Mouse (Mus musculus): Measurements from ENCODE around the gene Raver1. TPM values are rescaled to one million over a fixed set of nuclear protein-coding genes. Genes with fewer than 3 reads are reported as not detected.
"Not testable (repeated sequence)": the region's sequence is repeated elsewhere in the genome, so short reads cannot be mapped to it uniquely, and the experiment has no call there.

Raver1 gene
- total RNA-seq, 2 experiments from 2014 or later = 12.9 to 81.1 TPM

- peak; percentile 96 for ATAC-seq (replicated peaks; ENCODE audit: low FRiP score, low TSS enrichment, poor library complexity, severe bottlenecking)
These were observed 40.2 kb downstream of the Raver1 start for GRCm38 (mm10) chr9:21051578-21051977.

DNA sequence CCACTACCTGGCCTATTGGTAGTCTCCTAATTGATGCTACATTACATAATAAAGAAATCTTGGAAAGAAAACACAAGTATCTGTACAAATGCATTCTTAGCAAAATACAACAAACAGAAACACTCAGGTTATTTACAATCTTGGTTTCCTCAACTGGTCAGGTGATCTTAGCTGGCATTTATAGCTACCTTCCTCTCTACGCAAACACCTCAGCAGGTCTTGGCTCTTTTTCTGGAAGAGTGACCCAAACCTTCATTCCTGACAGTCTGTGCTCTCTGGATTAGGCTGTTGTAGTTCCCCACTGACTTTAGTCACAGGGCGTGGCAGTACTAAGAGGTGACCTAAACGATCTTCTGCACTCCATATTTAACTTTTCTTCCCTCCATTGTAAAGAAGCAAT, 46.6 kb downstream of the Raver1 start:
- ATAC-seq (replicated peaks; ENCODE audit: low FRiP score, low TSS enrichment, poor library complexity, severe bottlenecking) = no peak

- not testable (repeated sequence) for ATAC-seq (replicated peaks; ENCODE audit: low FRiP score, low TSS enrichment, poor library complexity, severe bottlenecking)
These were observed 47.0 kb downstream of the Raver1 start for GRCm38 (mm10) chr9:21044785-21045184.

GRCm38 (mm10) chr9:21043563-21043962, 48.2 kb downstream of the Raver1 start:
- ATAC-seq (replicated peaks; ENCODE audit: low FRiP score, low TSS enrichment, poor library complexity, severe bottlenecking) = no peak

DNA sequence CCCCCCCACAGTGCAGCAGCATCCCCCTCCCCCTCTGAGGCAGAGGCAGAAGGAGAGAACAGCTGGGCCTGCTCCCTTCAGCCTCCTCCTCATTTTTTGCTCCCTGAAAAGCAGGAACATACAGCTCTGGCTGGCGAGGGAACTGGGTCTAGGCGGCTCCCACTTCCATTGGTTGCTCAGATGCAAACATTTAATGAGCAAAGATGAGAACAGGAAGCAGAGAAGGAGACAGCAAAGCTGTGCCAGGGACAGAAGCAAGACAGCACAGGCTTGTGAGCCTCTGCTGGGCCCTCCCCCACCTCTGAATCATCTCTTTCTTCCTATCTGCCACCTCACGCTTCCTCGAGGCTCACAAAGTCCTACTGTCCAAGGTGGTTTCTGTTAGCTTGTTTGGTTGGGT, 50.5 kb downstream of the Raver1 start:
- ATAC-seq (replicated peaks; ENCODE audit: low FRiP score, low TSS enrichment, poor library complexity, severe bottlenecking) = no peak

GRCm38 (mm10) chr9:21039779-21040178, 52.0 kb downstream of the Raver1 start:
- ATAC-seq (replicated peaks; ENCODE audit: low FRiP score, low TSS enrichment, poor library complexity, severe bottlenecking) = peak; percentile 60

GRCm38 (mm10) chr9:21037481-21037891, 54.3 kb downstream of the Raver1 start:
- no peak for ATAC-seq (replicated peaks; ENCODE audit: low FRiP score, low TSS enrichment, poor library complexity, severe bottlenecking)

DNA sequence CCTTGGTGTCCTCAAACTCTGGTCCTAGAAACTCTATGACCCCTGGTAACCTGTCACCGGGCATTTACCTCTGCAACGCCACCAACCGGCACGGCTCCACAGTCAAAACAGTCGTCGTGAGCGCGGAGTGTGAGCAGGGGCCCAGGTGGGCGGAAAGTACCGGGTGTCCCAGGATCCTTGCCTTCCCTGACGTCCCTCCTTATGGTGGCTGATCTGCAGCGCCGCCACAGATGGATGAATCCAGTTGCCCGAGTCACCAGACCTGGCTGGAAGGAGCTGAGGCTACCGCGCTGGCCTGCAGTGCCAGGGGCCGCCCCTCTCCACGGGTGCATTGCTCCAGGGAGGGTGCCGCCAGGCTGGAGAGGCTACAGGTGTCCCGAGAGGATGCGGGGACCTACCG, 55.1 kb downstream of the Raver1 start:
- ATAC-seq (replicated peaks; ENCODE audit: low FRiP score, low TSS enrichment, poor library complexity, severe bottlenecking) = no peak

GRCm38 (mm10) chr9:21036161-21036560, 55.6 kb downstream of the Raver1 start:
- no peak for ATAC-seq (replicated peaks; ENCODE audit: low FRiP score, low TSS enrichment, poor library complexity, severe bottlenecking)

- no peak for ATAC-seq (replicated peaks; ENCODE audit: low FRiP score, low TSS enrichment, poor library complexity, severe bottlenecking)
These were observed 56.2 kb downstream of the Raver1 start for GRCm38 (mm10) chr9:21035586-21035985.

DNA sequence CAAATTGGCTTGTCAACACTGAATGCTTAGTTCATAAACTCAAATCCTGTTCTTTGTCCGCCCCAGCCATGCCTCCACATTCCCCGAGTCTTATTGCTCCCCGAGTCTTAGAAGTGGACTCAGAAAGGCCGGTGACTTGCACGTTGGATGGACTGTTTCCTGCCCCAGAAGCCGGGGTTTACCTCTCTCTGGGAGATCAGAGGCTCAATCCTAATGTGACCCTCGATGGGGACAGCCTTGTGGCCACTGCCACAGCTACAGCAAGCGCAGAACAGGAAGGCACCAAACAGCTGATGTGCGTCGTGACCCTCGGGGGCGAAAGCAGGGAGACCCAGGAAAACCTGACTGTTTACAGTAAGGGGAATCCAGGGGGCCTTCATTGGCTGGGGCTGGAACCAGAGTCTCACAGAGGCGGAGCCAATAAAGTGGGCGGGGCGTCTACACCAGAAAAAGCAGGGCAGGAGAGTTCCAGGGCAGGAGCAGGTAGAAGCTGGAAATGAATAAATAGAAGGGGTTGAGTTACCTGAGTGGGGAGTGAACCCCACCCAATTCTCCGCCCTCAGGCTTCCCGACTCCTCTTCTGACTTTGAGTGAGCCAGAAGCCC, 57.2 kb downstream of the Raver1 start:
- ATAC-seq (replicated peaks; ENCODE audit: low FRiP score, low TSS enrichment, poor library complexity, severe bottlenecking) = no peak

DNA sequence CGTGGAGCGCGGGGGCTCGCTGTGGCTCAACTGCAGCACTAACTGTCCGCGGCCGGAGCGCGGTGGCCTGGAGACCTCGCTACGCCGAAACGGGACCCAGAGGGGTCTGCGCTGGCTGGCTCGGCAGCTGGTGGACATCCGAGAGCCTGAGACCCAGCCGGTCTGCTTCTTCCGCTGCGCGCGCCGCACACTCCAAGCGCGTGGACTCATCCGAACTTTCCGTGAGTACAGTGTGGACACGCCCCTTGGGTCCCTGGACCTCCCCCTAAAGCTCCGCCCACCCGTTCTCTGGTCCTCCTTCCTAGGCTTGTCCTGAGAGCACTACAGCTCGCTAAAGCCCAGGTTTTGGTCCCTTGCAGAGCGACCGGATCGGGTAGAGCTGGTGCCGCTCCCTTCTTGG, 58.7 kb downstream of the Raver1 start:
- peak; percentile 46 for ATAC-seq (replicated peaks; ENCODE audit: low FRiP score, low TSS enrichment, poor library complexity, severe bottlenecking)

- ATAC-seq (replicated peaks; ENCODE audit: low FRiP score, low TSS enrichment, poor library complexity, severe bottlenecking) = no peak
These were observed 59.3 kb downstream of the Raver1 start for GRCm38 (mm10) chr9:21032491-21032890.

DNA sequence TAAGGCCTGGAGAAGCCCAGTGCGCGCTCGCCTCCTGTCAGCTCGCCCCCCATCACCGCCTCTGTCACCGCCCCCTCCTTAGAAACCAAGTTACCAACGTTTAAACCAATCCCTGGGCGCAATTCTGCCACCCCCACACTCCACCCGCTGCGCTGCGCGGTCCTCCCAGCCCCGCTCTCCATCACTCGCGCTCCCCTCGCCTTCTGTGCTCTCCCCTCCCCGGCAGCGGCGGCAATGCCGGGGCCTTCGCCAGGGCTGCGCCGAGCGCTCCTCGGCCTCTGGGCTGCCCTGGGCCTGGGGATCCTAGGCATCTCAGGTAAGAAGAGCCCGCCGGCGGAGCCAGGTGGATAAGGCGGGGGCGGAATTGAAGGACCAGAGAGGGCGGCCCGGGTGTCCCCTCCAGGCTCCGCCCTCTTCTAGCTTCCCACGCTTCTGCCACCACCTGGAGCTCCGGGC, 59.9 kb downstream of the Raver1 start, which contains the start of gene Icam5:
Gene Icam5 (plus strand): TSS at position 178 of the 456 bp plus-strand sequence.
- ATAC-seq (replicated peaks; ENCODE audit: low FRiP score, low TSS enrichment, poor library complexity, severe bottlenecking) = no peak

GRCm38 (mm10) chr9:21031251-21031895, 60.4 kb downstream of the Raver1 start:
- ATAC-seq (replicated peaks; ENCODE audit: low FRiP score, low TSS enrichment, poor library complexity, severe bottlenecking) = peak; percentile 8

GRCm38 (mm10) chr9:21030781-21031250, 61.0 kb downstream of the Raver1 start:
- ATAC-seq (replicated peaks; ENCODE audit: low FRiP score, low TSS enrichment, poor library complexity, severe bottlenecking) = peak; percentile 55

- ATAC-seq (replicated peaks; ENCODE audit: low FRiP score, low TSS enrichment, poor library complexity, severe bottlenecking) = no peak
These were observed 61.7 kb downstream of the Raver1 start for GRCm38 (mm10) chr9:21030055-21030600.

DNA sequence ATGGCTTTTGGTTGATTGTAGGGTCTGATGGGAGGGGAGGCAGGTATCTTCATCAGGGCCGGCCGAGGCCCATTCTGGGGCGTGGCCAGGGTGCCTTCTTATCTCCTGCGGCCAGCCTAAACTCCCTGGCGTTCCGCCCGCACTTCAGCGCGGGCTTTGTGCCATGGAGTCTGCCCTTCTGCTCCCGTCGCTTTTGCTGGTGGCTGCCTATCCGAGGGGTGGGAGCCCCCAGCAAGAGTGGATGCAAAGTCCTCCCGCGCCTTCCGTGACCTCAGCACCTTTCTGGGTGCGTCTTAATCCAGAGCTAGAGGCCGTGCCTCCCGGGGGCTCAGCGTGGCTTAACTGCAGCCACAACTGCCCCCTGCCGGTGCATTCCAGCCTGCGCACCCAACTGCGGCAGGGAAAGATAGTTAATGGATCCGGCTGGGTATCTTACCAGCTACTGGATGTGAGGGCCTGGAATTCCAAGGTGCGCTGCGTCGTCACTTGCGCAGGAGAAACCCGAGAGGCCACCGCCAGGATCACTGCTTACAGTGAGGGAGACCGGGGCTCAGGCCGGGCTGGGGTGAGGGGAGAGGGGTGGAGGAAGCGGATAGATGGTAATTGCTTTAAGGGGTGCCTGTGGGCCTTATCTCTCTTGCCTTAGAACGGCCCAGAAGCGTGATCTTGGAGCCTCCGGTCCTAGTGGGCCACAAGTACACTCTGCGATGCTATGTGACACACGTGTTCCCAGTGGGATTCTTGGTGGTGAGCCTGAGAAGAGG, 62.3 kb downstream of the Raver1 start, which contains the start of gene Icam4:
Gene Icam4 (plus strand): TSS at position 83 of the 764 bp plus-strand sequence.
- peak; percentile 68 for ATAC-seq (replicated peaks; ENCODE audit: low FRiP score, low TSS enrichment, poor library complexity, severe bottlenecking)

DNA sequence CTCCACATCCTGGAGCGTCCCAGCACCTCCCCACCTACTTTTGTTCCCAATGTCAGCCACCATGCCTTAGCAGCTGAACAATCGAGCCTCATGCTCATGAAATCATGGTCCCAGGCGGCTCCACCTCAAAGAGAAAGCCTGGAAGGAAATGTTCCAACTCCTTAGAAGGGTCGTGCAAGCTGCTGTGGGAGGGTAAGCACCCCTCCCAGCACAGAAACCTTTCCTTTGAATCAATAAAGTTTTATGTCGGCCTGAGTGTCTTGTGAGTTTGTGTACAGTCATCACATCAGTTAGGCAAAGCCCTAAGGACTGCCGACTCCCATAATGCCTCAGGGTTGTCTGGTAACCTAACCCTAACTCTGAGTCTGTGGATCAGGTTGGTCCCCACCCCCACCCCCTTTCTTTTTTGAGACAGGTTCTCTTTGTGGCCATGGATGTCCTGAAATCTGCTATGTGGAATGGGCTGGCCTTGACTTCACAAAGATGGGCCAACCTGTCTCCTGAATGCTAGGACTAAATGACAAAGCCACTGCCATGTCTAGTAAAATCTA, 63.2 kb downstream of the Raver1 start:
- no peak for ATAC-seq (replicated peaks; ENCODE audit: low FRiP score, low TSS enrichment, poor library complexity, severe bottlenecking)

Measured in megakaryocyte-erythroid progenitor cell, adult 5-6 weeks (primary cell).